Mouse (Mus musculus): ENCODE data around the gene Kremen1.

Kremen1 gene

GRCm38 (mm10) chr11:5269846-5270461, 8.6 kb upstream of the Kremen1 start:
- DNase-seq (ENCODE audit: low read depth, low spot score): no peak

GRCm38 (mm10) chr11:5265764-5266163, 4.4 kb upstream of the Kremen1 start:
- DNase-seq (ENCODE audit: low read depth, low spot score): no peak

- no peak for DNase-seq (ENCODE audit: low read depth, low spot score)
Measured at GRCm38 (mm10) chr11:5263078-5263730, 1.8 kb upstream of the Kremen1 start.

DNA sequence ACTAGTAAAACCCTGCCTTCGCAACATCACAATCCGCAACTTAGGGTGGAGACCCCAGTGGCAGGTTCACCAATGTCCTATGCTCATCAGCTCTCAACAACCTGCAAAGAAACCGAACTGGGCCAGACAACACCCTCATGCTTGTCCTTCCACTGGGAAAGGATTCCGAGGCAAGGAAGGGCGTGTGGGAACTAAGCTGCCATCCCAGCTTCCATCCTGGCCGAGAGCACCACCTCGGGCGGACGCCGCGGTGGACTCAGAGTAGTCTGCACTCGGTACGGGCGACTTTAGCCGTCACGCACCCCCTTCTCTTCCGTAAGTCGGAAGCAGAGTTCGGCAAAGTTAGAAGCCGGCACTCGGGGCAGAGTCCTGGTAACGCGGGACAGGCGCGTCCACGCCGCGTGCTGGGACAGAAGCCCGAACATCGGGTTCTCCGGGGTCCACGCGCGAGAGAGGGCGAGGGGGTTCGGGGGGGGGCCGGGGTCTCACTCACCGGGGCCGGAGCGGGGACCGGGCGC, 357 bp downstream of the Kremen1 start:
- DNase-seq (ENCODE audit: low read depth, low spot score): peak; percentile 46

DNA sequence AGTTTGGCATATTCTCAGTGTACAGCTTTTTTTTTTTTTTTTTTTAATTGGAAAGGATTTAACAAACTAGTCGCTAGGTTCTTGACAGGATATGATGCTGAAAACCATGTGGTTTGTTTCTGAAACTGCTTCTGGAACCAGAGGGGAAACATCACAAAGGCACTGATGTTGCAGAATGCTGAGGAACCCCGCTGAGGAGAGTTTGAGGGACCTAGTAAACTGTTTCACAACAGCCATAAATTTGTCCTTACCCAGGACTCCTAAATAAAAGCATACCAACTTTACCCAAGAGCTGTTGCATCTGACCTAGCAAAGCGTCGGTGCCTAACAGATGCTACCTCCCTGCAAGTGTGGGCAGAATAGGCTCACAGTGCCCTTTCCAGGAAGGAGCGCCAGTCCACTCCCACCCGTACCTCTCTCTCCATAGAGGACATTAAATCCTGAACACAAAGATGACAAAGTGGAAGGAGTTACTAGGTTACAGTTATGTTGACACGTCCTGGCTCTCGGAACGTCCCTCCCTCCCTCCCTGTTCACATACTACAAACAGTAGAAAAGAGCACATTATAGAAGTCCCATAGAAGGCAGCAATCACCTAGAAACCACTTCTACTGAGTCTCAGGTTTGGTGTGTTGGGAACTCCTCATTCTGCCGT, 1.3 kb downstream of the Kremen1 start:
- no peak for DNase-seq (ENCODE audit: low read depth, low spot score)

GRCm38 (mm10) chr11:5258036-5258435, 3.3 kb downstream of the Kremen1 start:
- DNase-seq (ENCODE audit: low read depth, low spot score): no peak

- no peak for DNase-seq (ENCODE audit: low read depth, low spot score)
Measured at GRCm38 (mm10) chr11:5257151-5257862, 4.1 kb downstream of the Kremen1 start.

GRCm38 (mm10) chr11:5255509-5256014, 5.8 kb downstream of the Kremen1 start:
- DNase-seq (ENCODE audit: low read depth, low spot score): no peak

DNA sequence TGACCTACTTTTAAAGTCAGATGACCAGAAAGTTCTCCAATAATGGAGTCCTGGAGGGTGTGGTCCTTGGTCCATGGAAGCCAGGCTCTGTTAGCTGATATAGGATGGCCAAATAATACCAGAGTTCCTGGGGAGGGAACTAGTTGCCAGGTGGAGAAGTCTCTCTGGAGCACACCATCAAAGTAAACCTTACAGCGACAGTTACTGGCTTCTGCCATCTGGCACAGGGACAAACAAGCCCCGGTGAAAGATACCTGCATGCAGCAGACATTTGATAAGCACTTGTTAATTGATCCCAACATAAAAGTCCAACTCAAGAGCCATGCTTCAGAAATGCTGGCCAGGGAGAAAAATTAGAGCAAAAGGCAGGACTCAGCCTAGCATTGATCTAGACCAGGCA, 7.3 kb downstream of the Kremen1 start:
- DNase-seq (ENCODE audit: low read depth, low spot score): no peak

DNA sequence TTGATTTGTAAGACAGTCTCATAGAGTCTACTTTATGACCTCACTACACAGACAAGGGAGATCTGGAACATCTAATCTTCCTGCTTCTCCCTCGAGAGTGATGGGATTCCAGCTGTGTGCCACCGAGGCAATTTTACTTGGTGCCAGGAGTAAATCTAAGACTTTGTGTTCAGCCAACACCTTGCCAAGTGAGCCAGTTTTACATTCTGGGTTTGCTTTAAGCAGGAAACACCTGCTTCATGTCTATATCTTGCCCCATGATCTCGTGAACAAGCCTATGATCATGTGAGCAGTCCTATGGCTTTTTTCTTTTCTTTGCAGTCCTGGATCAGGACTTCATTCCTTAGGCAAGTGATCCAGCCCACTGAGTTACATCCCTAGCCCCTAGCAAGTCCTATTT, 7.8 kb downstream of the Kremen1 start:
- no peak for DNase-seq (ENCODE audit: low read depth, low spot score)

GRCm38 (mm10) chr11:5252727-5253126, 8.6 kb downstream of the Kremen1 start:
- no peak for DNase-seq (ENCODE audit: low read depth, low spot score)

DNA sequence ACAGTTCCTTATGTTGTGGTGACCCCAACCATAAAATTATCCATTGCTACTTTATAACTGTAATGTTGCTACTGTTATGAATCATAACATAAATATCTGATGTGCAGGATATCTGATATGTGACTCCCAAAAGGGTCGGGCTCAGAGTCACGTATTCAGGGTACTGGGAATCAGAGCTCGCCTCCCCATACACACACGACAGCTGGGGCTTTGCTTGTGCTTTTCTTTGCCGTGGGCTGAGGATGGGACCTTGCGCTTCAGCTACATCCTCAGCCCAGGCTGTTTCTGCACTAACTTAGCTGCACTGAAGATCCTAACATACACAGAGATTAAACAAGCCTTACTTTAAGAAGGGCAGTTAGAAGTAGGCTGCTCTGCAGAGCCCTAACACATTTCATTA, 10.2 kb downstream of the Kremen1 start:
- DNase-seq (ENCODE audit: low read depth, low spot score): peak; percentile 48

- no peak for DNase-seq (ENCODE audit: low read depth, low spot score)
Measured at GRCm38 (mm10) chr11:5248200-5248599, 13.2 kb downstream of the Kremen1 start.

GRCm38 (mm10) chr11:5245431-5245830, 15.9 kb downstream of the Kremen1 start:
- DNase-seq (ENCODE audit: low read depth, low spot score): peak; percentile 83

- peak; percentile 77 for DNase-seq (ENCODE audit: low read depth, low spot score)
Measured at GRCm38 (mm10) chr11:5244749-5245130, 16.6 kb downstream of the Kremen1 start.

DNA sequence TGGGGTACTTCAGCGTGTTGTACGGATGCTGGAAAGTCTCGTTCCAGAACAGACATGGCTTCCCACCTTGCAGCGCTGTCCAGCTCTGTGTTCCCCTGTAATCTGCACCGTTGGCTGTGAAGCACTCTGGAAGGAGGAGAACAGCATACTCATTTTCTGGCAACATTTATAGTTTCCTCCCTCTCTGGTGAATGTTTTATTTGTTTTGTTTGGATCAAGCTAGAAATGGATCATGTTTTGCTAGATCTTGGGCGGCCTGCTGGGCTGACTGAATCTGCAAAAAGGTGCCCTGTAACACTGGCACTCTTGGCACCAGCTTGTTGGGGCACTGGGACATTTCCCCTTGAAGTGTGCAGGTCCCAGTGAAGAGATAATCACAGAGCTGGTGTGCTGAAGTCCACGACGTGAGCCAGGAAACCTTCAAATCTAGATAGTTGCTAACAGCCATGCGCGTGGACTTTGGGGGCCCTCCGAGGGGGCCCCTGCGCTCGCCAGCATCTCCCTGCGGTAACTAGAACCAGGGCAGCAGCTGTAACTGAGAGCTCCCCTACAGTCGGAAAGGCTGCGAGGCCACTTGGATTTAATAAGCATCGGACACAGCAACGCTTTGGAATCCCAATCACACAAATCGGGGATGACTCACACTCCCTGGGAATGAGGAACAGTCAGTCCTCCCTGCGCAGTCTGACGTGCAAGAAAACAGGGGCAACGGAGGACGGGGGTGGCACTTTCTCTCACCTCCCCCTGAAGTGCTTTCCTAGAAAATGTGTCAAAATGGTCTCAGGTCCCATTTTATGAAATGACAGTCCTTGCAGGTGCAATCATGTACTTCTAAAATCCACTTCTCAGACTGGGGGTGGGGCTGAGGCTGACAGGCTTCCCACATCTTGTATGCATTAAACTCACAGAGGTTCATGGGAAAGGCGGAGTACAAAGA, 17.3 kb downstream of the Kremen1 start:
- DNase-seq (ENCODE audit: low read depth, low spot score): peak; percentile 92

- DNase-seq (ENCODE audit: low read depth, low spot score): no peak
Measured at GRCm38 (mm10) chr11:5243208-5243607, 18.1 kb downstream of the Kremen1 start.

DNA sequence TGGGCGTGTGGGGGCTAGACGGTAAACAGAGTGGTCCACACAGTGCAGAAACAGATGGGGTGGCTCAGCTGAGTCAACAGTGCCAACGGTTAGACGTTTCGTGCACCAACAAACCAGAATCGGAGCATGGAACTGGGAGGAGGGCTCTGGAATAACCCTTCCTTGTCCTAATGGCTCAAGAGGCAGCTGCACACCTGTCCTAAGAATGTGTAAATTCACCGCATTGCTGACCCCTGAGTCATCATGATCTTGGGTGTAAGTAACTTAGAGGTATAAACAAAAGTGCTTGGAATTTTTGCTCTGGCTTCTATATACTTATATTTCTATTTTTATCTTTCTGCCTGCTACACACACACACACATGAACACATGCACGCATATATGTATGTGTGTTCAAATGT, 19.2 kb downstream of the Kremen1 start:
- peak; percentile 29 for DNase-seq (ENCODE audit: low read depth, low spot score)

DNA sequence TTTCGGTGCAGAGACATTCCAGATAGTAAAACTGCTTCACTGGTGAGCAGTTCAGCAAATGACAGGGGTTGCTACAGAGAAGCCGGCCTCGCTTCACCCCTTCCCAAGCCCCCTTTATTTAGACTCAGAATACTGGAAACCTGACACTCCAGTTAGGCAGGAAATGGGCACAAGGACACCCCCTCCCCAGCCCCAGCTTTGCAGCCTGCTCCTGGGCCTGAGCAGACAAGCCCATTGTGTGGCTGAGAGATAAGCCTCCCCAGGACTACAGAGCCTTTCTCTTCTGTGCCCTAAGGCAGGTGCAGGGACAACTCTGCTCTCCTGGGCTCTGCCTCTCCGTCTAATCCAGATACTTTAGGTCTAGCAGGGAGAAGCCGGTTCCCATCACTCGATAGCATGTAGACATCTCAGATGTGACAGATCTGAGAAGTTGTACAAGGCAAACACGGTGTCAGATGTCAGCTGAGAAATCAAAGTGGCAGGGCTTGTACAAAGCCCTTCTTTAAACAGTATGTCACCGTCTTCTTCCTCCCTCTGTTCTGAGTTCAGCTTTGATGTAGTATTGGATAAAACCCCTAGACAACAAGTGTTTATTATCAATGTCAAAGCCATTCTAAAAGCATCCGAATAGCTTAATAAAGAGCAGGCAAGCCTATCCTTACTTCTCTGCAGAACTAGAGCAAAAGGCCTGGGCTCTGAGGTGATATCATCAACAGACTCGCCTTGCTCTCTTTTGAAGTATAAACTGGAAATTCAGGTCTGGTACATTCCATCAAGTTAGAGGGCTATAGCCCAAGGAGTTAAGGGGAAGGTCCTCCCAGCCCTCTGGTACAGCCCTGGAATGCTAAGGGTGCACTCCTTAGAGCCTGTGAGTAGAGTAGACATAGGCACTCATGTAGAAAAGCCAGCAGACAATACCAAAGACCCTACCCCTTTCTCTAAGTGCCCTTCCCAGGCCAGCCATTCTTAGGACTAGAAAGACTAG, 21.4 kb downstream of the Kremen1 start:
- no peak for DNase-seq (ENCODE audit: low read depth, low spot score)
